Mouse (Mus musculus) neural tube, embryonic 12.5 days (tissue): Measurements from ENCODE around the gene Zzef1. TPM values are rescaled to one million over a fixed set of nuclear protein-coding genes. Genes with fewer than 3 reads are reported as not detected.

Source experiments
- ATAC-seq: fragments of 200-750 bp; cut with Nextera tagmentation; 2 replicates; pipeline ENCODE4 v1.8.0; 2017; ENCODE audit warnings: low read depth, mild to moderate bottlenecking, moderate TSS enrichment, moderate library complexity; ENCODE audit not compliant: low FRiP score
- H3K27ac ChIP-seq: fragments of 300-500 bp; sonication (generic); 2 replicates; pipeline ENCODE4 v1.5.1; 2016
- H3K27me3 ChIP-seq: fragments of 300-500 bp; sonication (generic); replicated peaks from 2 replicates; pipeline ENCODE4 v1.6.1; 2016; ENCODE audit warnings: mild to moderate bottlenecking
- H3K36me3 ChIP-seq: fragments of 300-500 bp; sonication (generic); 2 replicates; pipeline ENCODE4 v1.6.1; 2016; ENCODE audit warnings: mild to moderate bottlenecking
- H3K4me1 ChIP-seq: fragments of 300-500 bp; sonication (generic); 2 replicates; pipeline ENCODE4 v1.6.1; 2016
- H3K4me2 ChIP-seq: fragments of 300-500 bp; sonication (generic); replicated peaks from 2 replicates; pipeline ENCODE4 v1.6.1; 2016; ENCODE audit warnings: mild to moderate bottlenecking
- H3K4me3 ChIP-seq: fragments of 300-500 bp; sonication (generic); 2 replicates; pipeline ENCODE4 v1.5.1; 2016
- H3K9ac ChIP-seq: fragments of 300-500 bp; sonication (generic); 2 replicates; pipeline ENCODE4 v1.6.1; 2016; ENCODE audit warnings: mild to moderate bottlenecking
- H3K9me3 ChIP-seq: fragments of 300-500 bp; sonication (generic); 2 replicates; pipeline ENCODE4 v1.6.1; 2016; ENCODE audit warnings: mild to moderate bottlenecking
- WGBS: fragments of 180-500 bp; shearing (Covaris S2); methylation state at CpG from one replicate; pipeline ENCODE4 v1.1.7; 2016; 5-methylcytosine and 5-hydroxymethylcytosine counted together
- polyA plus RNA-seq: library from polyadenylated mRNA; unstranded; fragments of >200 nt; fragmentation: Nextera tagmentation; extraction: Ambion mirVana; gene quantifications from 2 replicates; pipeline ENCODE4 v1.2.1, GENCODE M21; 2016

The Zzef1 gene
- polyA plus RNA-seq, 1 experiment from 2014 or later = 13.0 TPM

DNA sequence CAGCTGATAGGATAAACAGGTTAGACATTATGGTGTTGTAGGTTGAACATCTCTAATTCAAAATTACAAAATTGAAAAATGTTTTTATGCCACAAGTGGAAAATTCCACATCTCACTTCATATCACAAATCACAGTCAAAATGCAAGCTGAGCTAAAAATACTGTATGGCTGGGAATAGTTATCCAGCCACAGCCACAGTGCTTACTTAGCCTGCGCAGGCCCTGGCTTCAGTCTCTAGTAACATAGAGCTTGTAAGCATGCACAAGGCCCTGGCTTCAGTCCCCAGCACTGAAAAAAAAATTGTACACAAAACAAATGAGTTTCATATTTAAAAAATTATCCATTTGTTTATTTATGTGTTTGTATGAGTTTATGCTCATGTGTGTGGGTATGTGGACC lies 56.1 kb downstream of the Zzef1 start:
- no peaks in the 10 kb centered on the region for H3K4me1 ChIP-seq
- H3K36me3 ChIP-seq = peaks cover 73% of the 10 kb centered on the region
- H3K4me3 ChIP-seq = no peak overlapping the region
- H3K27ac ChIP-seq = no peak overlapping the region
- H3K4me2 ChIP-seq = no peak overlapping the region
- no peaks in the 10 kb centered on the region for H3K27me3 ChIP-seq
- no peak overlapping the region for H3K9ac ChIP-seq
- no peaks in the 10 kb centered on the region for H3K9me3 ChIP-seq
- ATAC-seq = no peak
- 96% methylated on average over 1 of the region's 1 CpGs for WGBS

DNA sequence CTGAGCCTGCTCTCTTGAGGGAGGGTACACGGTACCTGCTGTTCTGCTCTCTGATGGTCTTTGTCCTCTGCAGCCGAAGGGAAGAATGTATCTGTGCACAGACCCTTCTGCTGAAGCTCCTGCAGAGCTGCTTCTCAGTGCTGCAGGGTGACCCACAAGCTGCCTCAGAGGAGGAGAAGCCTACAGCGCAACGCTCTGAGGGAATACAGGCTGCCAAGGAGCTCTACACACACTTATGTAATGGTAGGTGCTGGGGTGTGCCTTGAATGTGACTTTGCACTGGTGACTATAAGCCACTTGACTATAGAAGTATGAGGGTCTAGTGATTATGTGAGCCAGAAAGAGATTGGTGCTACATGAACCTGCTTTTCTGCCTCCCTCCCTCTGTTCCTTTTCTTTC lies 57.1 kb downstream of the Zzef1 start:
- ATAC-seq = no peak

DNA sequence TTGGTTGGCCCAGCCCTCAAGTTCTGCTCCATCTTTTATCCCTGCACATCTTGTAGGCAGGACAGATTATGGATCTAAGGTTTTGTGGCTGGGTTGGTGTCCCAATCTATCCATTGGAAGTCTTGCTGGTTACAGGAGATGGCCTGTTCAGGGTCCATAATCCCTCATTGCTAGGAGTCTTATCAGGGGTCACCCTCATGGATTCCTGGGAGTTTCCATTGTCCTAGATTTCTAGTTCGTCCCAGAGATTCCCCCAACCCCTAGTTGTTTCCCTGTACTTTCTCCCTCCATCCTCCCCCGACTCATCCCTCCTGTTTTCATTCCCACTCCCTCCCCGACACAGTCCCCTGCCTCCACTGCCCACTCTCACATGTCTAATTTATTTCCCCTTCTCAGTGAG lies 58.2 kb downstream of the Zzef1 start:
- no peak overlapping the region for H3K9ac ChIP-seq

More for the DNA sequence above, 57.1 kb downstream of the Zzef1 start:
- WGBS = 94% methylated on average over 4 of the region's 4 CpGs
- Histone ChIP-seq H3K9ac (no peak overlapping the region), H3K27ac (no peak overlapping the region), H3K4me3 (no peak overlapping the region), H3K4me2 (no peak overlapping the region), H3K9me3 (no peaks in the 10 kb centered on the region), H3K27me3 (no peaks in the 10 kb centered on the region), H3K36me3 (peaks cover 77% of the 10 kb centered on the region), H3K4me1 (no peaks in the 10 kb centered on the region)

DNA sequence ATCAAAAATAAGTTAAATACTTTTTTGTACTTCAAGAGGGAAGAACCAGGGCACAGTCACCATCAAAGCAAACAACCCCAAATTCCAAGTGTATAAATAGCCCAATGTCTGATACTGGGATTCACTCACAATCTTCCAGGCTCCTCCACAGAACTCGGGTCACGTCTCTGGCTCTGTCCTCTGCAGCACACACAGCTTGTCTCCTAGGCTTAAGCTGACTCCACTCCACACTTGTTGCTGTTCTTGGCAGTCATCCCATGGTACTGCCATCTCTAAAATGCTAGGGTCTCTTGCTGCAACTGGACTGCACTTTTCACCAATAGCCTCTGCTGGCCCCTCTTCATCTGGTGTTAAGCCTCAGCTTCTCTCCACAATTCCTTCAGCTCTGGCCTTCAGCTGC lies 60.7 kb downstream of the Zzef1 start:
- H3K9ac ChIP-seq = no peak overlapping the region
- H3K36me3 ChIP-seq = peaks cover 80% of the 10 kb centered on the region
- no peaks in the 10 kb centered on the region for H3K4me1 ChIP-seq
- H3K27ac ChIP-seq = no peak overlapping the region
- H3K9me3 ChIP-seq = no peaks in the 10 kb centered on the region
- no peak overlapping the region for H3K4me2 ChIP-seq
- WGBS = 90% methylated on average over 2 of the region's 2 CpGs
- ATAC-seq = no peak
- H3K4me3 ChIP-seq = no peak overlapping the region
- H3K27me3 ChIP-seq = no peaks in the 10 kb centered on the region

More for the DNA sequence above, 58.2 kb downstream of the Zzef1 start:
- Histone ChIP-seq H3K27me3 (no peaks in the 10 kb centered on the region), H3K36me3 (peaks cover 70% of the 10 kb centered on the region), H3K9me3 (no peaks in the 10 kb centered on the region), H3K4me1 (no peaks in the 10 kb centered on the region), H3K4me2 (no peak overlapping the region), H3K27ac (no peak overlapping the region), H3K4me3 (no peak overlapping the region)
- 84% methylated on average over 3 of the region's 3 CpGs for WGBS
- no peak for ATAC-seq

DNA sequence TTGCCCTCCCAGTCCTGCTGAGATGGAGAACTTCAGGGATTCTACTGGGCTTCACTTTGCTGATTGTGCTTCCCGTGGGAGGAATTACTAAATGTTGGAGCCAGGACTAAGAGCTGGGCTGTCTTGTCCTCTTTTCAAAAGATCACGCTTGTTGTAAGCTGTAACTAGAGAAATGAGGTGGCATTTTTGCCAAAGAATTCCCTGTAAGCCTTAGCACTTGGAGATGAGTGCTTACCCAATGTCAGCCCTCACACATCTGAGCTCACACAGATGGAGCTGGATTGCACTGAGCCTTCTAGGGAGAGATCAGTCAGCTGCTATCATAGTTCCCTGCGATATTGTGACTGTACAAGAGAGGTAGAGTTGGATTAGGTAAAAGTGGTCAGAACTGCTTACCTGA lies 65.2 kb downstream of the Zzef1 start:
- Histone ChIP-seq H3K4me1 (no peaks in the 10 kb centered on the region), H3K4me3 (no peak overlapping the region), H3K9ac (no peak overlapping the region), H3K4me2 (no peak overlapping the region), H3K9me3 (no peaks in the 10 kb centered on the region), H3K27me3 (no peaks in the 10 kb centered on the region), H3K27ac (no peak overlapping the region), H3K36me3 (peaks cover 75% of the 10 kb centered on the region)
- ATAC-seq = no peak
- WGBS = 94% methylated on average over 3 of the region's 3 CpGs

DNA sequence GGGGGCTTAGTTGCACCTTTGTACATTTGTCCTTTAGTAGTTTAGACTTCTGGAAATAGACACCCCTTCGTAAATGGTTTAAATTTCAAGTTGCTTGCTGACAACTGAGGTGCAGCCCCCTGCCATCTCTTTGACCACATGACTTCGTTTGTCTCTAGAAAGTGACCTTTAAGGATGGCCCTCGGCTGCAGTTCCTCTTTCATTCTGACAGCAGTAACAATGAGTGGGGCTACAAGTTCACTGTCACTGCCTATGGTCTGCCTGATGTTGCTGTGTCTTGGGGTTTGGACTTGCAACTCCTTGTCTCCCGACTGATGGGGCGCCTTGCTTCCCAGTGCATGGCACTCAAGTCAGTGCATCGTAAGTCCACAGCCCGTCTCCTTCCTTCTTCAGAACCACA lies 70.4 kb downstream of the Zzef1 start:
- Histone ChIP-seq H3K4me2 (no peak overlapping the region), H3K9ac (no peak overlapping the region), H3K9me3 (no peaks in the 10 kb centered on the region), H3K36me3 (peaks cover 72% of the 10 kb centered on the region), H3K4me1 (no peaks in the 10 kb centered on the region), H3K4me3 (no peak overlapping the region), H3K27me3 (no peaks in the 10 kb centered on the region), H3K27ac (no peak overlapping the region)
- 91% methylated on average over 7 of the region's 7 CpGs for WGBS
- no peak for ATAC-seq

DNA sequence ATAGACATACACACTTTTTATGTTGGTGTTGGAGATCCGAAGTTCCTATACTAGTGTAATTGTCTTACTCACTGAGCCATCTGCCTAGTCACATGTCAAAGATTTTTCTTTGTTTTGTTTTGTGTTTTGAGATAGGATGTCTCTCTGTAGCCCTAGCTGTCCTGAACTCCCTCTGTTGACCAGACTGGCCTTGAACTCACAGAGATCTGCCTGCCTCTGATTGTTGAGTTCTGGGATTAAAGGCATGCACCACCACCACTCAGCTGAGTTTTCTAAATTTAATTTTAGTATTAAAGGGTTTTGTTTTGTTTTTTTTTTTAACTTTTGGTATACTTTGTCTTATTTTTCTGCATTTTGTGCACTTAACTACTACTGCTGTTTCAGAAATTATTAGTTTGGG lies 76.0 kb downstream of the Zzef1 start:
- Histone ChIP-seq H3K27ac (no peak overlapping the region), H3K36me3 (peaks cover 63% of the 10 kb centered on the region), H3K4me2 (no peak overlapping the region), H3K9ac (no peak overlapping the region), H3K4me3 (no peak overlapping the region), H3K27me3 (no peaks in the 10 kb centered on the region), H3K4me1 (no peaks in the 10 kb centered on the region), H3K9me3 (no peaks in the 10 kb centered on the region)
- 76% methylated on average over 1 of the region's 1 CpGs for WGBS
- ATAC-seq = no peak

DNA sequence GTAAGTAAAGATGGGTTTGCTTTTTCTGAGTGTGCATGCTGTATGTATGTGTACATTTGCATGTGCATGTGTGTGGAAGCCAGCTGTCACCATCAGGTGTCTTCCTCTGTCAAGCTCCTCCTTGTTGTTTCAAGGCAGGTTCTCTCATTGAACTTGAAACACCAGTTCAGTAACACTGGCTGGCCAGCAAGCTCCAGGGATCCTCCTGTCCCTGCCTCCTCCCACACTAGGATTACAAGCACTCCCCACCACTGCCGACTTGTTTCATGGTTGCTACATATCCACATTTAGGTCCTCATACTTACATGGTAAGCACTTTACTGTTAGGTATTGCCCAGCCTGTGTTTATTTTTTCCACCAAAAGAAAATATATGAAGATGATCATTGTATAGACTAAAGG lies 96.6 kb downstream of the Zzef1 start:
- no peak overlapping the region for H3K4me3 ChIP-seq
- H3K9me3 ChIP-seq = no peaks in the 10 kb centered on the region
- no peak overlapping the region for H3K27ac ChIP-seq
- no peaks in the 10 kb centered on the region for H3K4me1 ChIP-seq
- no peak overlapping the region for H3K9ac ChIP-seq
- 89% methylated on average over 1 of the region's 1 CpGs for WGBS
- peaks cover 58% of the 10 kb centered on the region for H3K36me3 ChIP-seq
- no peaks in the 10 kb centered on the region for H3K27me3 ChIP-seq
- no peak for ATAC-seq
- H3K4me2 ChIP-seq = no peak overlapping the region

DNA sequence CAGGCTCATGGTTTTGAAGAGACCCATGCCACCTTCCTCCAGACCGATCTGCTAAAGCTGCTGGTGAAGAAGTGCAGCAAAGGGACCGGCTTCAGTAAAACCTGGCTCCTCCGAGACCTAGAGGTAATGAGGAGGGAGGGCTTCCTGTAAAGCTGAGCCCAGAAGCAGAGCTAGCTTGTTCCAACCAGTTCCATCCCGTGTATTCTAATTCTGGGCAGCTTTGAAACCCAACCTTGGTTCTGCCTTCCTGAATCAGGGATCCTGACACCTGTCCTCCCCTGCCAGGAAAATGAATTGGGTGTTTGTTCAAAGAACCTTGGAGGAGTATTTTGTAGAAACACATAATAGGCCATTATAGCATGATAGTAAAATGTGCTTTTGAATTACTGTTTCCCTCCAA lies 112.4 kb downstream of the Zzef1 start:
- no peaks in the 10 kb centered on the region for H3K4me1 ChIP-seq
- peaks cover 77% of the 10 kb centered on the region for H3K36me3 ChIP-seq
- H3K4me2 ChIP-seq = no peak overlapping the region
- no peaks in the 10 kb centered on the region for H3K27me3 ChIP-seq
- H3K27ac ChIP-seq = no peak overlapping the region
- no peak for ATAC-seq
- no peaks in the 10 kb centered on the region for H3K9me3 ChIP-seq
- H3K9ac ChIP-seq = no peak overlapping the region
- WGBS = 88% methylated on average over 4 of the region's 4 CpGs
- H3K4me3 ChIP-seq = no peak overlapping the region

DNA sequence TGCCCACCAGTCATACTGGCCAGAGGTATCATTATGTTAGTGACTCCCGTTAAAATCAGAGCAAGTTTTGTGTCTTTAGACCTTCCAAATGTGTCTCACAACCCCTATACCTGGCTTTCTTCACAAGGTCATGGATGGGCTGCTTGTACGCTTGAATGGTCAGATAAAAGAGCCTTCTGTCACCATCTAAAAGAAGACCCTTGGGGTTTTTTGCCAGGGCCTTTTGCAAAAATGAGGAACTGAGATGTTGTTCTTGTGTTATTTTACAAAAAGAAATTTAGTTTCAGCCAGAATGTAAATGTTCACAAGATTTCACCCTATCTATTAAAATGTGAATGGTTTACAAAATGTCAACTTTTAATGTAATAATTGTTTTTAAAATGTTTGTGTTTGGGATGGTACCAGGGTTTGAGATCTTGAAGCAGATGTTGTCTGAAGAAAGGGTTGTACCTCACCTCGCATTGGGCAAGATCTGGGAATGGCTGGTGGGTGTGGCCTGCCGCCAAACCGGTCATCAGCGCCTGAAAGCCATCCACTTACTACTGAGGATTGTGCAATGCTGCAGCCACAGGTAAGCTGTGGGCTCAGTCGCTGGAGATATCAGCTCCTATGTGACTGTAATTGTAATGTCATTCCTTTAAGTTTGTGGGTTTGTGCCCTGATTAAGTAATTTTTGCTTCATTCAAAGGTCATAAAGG lies 121.4 kb downstream of the Zzef1 start:
- H3K9me3 ChIP-seq = no peaks in the 10 kb centered on the region
- H3K36me3 ChIP-seq = peaks cover 84% of the 10 kb centered on the region
- no peak for ATAC-seq
- H3K4me1 ChIP-seq = no peaks in the 10 kb centered on the region
- 86% methylated on average over 7 of the region's 7 CpGs for WGBS
- no peak overlapping the region for H3K4me2 ChIP-seq
- no peak overlapping the region for H3K27ac ChIP-seq
- no peaks in the 10 kb centered on the region for H3K27me3 ChIP-seq
- no peak overlapping the region for H3K4me3 ChIP-seq
- no peak overlapping the region for H3K9ac ChIP-seq

DNA sequence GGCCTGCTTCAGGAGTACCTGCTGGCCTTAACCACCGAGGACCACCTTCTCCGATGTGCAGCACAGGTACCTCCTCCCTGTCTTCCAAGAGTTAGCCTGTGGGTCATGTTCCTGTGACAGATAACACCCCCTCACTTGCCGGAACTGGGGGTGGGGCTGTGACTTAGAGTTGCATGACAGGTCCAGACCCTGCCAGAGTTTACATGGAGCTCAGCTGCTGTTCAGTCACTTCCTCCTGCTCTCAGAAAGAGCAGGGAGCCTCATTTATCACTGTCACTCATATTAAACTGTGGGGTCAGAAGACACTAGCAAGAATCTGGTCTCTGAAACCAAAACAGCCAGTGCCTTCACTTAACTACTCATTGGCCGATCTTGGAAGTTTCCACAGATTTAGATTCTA lies 127.1 kb downstream of the Zzef1 start:
- no peak for ATAC-seq
- WGBS = 88% methylated on average over 4 of the region's 4 CpGs
- no peak overlapping the region for H3K27ac ChIP-seq

DNA sequence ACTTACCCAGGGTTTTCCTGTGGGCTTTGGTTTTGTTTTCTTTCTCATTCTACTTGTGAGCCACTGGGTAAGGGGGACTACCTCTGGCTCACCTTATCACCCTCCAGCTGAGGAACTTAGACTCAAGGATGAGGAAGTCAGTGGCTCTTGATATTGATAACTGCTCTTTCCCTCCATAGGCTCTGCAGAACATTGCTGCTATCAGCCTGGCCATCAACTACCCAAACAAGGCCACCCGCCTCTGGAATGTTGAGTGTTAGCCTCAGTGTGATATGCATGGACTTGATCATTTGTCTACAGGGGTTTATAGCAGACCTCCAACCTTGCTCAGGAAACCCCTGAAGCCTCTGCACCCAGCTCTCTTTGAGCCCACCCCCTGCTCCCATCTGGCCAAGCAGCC lies 128.4 kb downstream of the Zzef1 start:
- H3K4me2 ChIP-seq = no peak overlapping the region
- H3K27ac ChIP-seq = no peak overlapping the region
- H3K36me3 ChIP-seq = peaks cover 52% of the 10 kb centered on the region
- no peaks in the 10 kb centered on the region for H3K27me3 ChIP-seq
- no peak for ATAC-seq
- H3K4me1 ChIP-seq = 0 out of 2 replicates have a peak, but pooled peaks cover 5% of the 10 kb centered on the region
- 82% methylated on average over 1 of the region's 1 CpGs for WGBS
- H3K9me3 ChIP-seq = no peaks in the 10 kb centered on the region
- no peak overlapping the region for H3K9ac ChIP-seq
- H3K4me3 ChIP-seq = no peak overlapping the region

More for the DNA sequence above, 127.1 kb downstream of the Zzef1 start:
- no peak overlapping the region for H3K9ac ChIP-seq
- peaks cover 61% of the 10 kb centered on the region for H3K36me3 ChIP-seq
- no peak overlapping the region for H3K4me3 ChIP-seq
- 0 out of 2 replicates have a peak, but pooled peaks cover 5% of the 10 kb centered on the region for H3K4me1 ChIP-seq
- H3K27me3 ChIP-seq = no peaks in the 10 kb centered on the region
- H3K4me2 ChIP-seq = no peak overlapping the region
- H3K9me3 ChIP-seq = no peaks in the 10 kb centered on the region

DNA sequence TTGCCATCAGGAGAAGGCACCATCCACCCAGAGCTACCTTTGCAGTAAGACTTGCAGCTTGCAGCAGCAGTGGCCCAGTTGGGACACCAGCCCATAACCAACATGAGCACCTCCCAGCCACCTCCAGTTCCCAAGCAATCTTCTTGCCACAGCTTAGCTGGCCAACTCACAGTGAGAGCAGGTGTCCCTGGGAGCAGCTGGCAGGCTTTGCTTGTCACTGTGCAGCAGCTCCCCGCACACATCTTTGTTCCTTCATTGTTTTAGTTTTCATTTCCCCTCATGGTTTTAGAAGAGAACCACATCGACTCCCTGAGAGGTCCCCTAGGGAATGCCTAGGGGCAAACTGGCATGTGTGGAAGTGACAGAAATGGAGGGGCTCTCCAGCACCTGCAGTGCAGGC lies 129.0 kb downstream of the Zzef1 start:
- no peak for ATAC-seq
- no peak overlapping the region for H3K4me2 ChIP-seq
- no peak overlapping the region for H3K9ac ChIP-seq
- H3K4me3 ChIP-seq = no peak overlapping the region
- H3K36me3 ChIP-seq = peaks cover 47% of the 10 kb centered on the region
- H3K4me1 ChIP-seq = 0 out of 2 replicates have a peak, but pooled peaks cover 5% of the 10 kb centered on the region
- no peaks in the 10 kb centered on the region for H3K9me3 ChIP-seq
- H3K27ac ChIP-seq = no peak overlapping the region
- 72% methylated on average over 2 of the region's 2 CpGs for WGBS
- H3K27me3 ChIP-seq = no peaks in the 10 kb centered on the region
